Mouse (Mus musculus): Measurements from ENCODE around the gene I0C0044D17Rik.

DNA sequence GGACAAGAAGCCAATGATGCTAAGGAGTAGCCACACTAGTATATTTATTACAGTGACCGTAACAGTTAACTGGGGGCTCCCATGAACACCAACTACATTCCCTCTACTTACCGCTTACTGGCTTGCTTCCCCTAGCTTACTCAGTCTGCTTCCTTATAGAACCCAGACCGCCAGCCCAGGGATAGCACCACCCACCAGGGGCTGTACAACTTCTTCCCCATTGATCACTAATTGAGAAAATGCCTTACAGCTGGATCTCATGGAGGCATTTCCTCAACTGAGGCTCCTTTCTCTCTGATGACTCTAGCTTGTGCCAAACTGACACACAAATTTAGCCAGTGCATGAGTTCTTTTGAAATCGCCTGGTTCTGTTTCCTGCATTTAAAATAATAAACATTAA is 15.3 kb upstream of the I0C0044D17Rik start:
- TF ChIP-seq CTCF (IDR thresholded peaks at IDR 0.05; ENCODE audit: extremely low read depth, insufficient read length, insufficient replicate concordance, low read depth, low read length) (no peak), POLR2A (IDR thresholded peaks at IDR 0.05; ENCODE audit: low read depth, low read length) (no peak)

All from small intestine, adult 2 months (tissue).